Comparison of ENCODE assay signal across 8 mouse cellular contexts in genomic region chr4:150964635-150965554, GRCm38 (mm10). TPM values are rescaled to one million over a fixed set of nuclear protein-coding genes. Genes with fewer than 3 reads are reported as not detected.
DNase-seq lines count a peak whose midpoint lies in the region; ATAC-seq lines count a peak whose summit lies in the region.

No protein-coding gene starts in this region.

- H3K27ac ChIP-seq in hindbrain, embryonic 15.5 days (replicated peaks): no peak overlapping the region

- DNase-seq in NIH3T3 (ENCODE audit: low read depth): peak; percentile 93
- peak; percentile 93 to 96 for DNase-seq in cerebellum, postnatal 10 days
- peak; percentile 85 to 90 for DNase-seq in frontal cortex, postnatal 36 days (ENCODE audit: low spot score in 2 of 2)
- peak; percentile 80 to 85 for DNase-seq in layer of hippocampus, postnatal 36 days
- DNase-seq in lung, postnatal 36 days: peak; percentile 94
- DNase-seq in retina, postnatal 1 day: peak; percentile 84
- DNase-seq in urinary bladder, adult 18-20 months (ENCODE audit: low spot score in 2 of 2): peak; percentile 68 to 83

- peak overlapping the region; percentile 38 for H3K4me2 ChIP-seq in hindbrain, embryonic 15.5 days

- no peak overlapping the region for H3K4me3 ChIP-seq in hindbrain, embryonic 15.5 days

- no peak overlapping the region for H3K9ac ChIP-seq in hindbrain, embryonic 15.5 days

- no peaks in the 10 kb centered on the region for H3K27me3 ChIP-seq in hindbrain, embryonic 15.5 days

- no peaks in the 10 kb centered on the region for H3K9me3 ChIP-seq in hindbrain, embryonic 15.5 days

- WGBS in hindbrain, embryonic 15.5 days: 14% methylated on average over 25 of the region's 25 CpGs

- ATAC-seq in hindbrain, embryonic 15.5 days (ENCODE audit: low FRiP score, low read depth): 0 out of 2 replicates have a peak, but pooled peaks have one; percentile 59

- H3K36me3 ChIP-seq in hindbrain, embryonic 15.5 days: no peaks in the 10 kb centered on the region

- peaks cover 6% of the 10 kb centered on the region for H3K4me1 ChIP-seq in hindbrain, embryonic 15.5 days (replicated peaks)

RNA-seq across cellular contexts. Expression of gene Uts2, which starts 32.0 kb away (rescaled TPM):
- polyA plus RNA-seq in hindbrain, embryonic 15.5 days (2015; fragmentation: Nextera tagmentation; extraction: Ambion mirVana): 0.41 TPM in 1 of 2 replicates, not detected in the other
- total RNA-seq in layer of hippocampus, postnatal 36 days (2021): not detected

RNA-seq across cellular contexts. Expression of gene Tnfrsf9, which starts 50.5 kb away (rescaled TPM):
- polyA plus RNA-seq in hindbrain, embryonic 15.5 days (2015; fragmentation: Nextera tagmentation; extraction: Ambion mirVana): 0.34 and 0.41 TPM in 2 replicates
- total RNA-seq in layer of hippocampus, postnatal 36 days (2021): under 1 TPM; 0.61 to 1.00 TPM

RNA-seq across cellular contexts. Expression of gene Park7, which starts 50.7 kb away (rescaled TPM):
- 372 and 389 TPM in 2 replicates for polyA plus RNA-seq in hindbrain, embryonic 15.5 days (2015; fragmentation: Nextera tagmentation; extraction: Ambion mirVana)
- 100 to 1,000 TPM; 220 to 235 TPM for total RNA-seq in layer of hippocampus, postnatal 36 days (2021)
